Mouse (Mus musculus): ENCODE results near the gene Rbpj.

The Rbpj gene

DNA sequence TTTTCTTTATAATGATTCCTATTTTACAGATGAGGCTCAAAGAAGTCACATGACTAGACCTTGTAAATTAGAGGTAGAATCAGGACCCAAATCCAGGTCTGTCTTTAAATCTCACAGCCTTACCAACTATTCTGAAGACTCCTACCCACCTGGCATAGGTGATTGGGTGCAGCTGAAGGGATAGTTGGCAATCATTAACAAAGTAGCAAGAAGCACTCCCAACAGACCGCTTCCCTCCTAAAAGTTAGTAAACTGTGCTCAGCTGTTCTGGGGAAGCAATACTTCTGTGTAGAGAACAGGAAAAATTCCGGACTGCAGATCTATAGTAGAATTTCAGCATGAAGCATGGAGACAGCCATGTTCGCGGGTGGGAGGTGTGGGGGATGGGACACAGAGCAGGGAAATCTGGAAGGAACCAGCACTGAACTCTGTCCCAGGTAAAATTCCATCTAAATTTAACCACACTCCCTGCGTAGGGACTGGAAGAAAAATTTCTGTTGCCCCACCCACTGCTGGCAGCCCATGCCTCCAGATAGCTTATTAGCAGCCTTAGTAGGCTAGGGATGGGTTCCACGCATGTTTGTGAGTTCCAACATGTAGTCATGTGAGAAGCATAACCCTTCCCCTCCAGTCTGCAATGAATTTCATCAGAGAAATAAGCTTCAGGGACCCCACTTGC is 3.3 kb downstream of the Rbpj start:
- ATAC-seq (ENCODE audit: low TSS enrichment): no peak

- no peak for ATAC-seq (ENCODE audit: low TSS enrichment)
These were observed 3.8 kb downstream of the Rbpj start for GRCm38 (mm10) chr5:53469777-53470131.

DNA sequence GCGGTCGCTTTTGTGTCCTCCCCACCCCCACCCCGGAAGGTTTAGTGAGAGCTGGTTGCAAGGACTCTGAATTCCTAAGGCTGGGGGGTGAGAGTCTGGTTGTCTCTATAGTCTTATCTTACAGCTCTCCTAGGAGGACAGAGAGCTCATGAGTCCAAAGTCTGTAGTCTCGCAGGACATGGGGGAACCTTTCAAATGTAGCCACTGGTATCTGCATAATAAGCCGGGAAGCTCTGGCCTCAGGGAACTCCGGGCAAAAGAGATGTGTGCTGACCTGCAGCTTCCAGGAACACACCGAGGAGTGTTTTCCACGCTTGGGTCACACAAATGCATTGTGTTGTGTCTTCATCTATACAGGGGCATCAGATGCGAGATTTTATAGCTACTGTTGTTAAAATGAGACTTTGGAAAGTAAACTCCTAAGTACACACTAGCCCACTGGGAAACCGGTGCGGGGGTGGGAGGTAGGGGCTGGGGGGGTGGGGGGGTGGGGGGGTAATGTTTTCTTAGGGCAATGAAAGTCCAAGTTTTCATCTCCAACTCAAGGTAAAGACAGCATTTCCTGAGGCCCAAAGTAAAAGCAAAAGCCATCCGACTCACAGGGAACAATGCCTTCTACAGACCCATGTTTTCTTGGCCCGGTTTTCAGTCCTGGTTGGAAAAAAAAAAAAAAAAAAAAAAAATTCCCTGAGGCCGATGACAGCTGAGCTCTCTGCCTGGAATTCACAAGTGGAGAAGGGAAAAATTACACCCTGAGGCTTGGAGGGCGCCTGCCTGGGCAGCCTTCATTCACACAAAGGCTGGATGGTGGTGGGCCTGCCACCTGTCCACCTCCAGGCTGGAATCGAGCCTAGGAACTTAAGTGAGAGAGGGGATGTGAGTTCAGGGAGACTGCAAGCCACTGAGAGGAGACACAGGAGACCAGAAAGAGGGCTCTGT is 4.5 kb downstream of the Rbpj start:
- no peak for ATAC-seq (ENCODE audit: low TSS enrichment)

GRCm38 (mm10) chr5:53472485-53472884 is 6.5 kb downstream of the Rbpj start:
- ATAC-seq (ENCODE audit: low TSS enrichment): no peak

- ATAC-seq (ENCODE audit: low TSS enrichment): no peak
These were observed 13.2 kb downstream of the Rbpj start for GRCm38 (mm10) chr5:53479161-53479560.

- no peak for ATAC-seq (ENCODE audit: low TSS enrichment)
These were observed 13.9 kb downstream of the Rbpj start for GRCm38 (mm10) chr5:53479891-53480290.

DNA sequence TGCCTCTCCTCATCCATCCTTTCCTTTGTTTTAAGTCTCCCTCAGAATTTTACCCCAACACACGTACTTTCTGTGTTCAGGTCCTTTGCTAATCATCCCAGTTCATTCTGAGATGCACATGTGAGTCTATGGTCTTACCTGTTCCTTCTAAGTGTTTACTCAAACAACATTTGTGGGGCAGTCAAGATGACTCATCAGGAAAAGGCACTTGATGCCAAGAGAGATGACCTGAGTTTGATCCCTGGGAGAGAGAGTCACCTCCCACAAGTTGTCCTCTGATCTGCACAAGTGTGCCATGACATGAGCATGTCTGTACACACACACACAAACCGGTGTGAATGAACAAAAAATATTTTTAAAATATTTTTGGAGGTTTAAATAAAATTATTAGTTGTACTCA is 15.1 kb downstream of the Rbpj start:
- ATAC-seq (ENCODE audit: low TSS enrichment): no peak

DNA sequence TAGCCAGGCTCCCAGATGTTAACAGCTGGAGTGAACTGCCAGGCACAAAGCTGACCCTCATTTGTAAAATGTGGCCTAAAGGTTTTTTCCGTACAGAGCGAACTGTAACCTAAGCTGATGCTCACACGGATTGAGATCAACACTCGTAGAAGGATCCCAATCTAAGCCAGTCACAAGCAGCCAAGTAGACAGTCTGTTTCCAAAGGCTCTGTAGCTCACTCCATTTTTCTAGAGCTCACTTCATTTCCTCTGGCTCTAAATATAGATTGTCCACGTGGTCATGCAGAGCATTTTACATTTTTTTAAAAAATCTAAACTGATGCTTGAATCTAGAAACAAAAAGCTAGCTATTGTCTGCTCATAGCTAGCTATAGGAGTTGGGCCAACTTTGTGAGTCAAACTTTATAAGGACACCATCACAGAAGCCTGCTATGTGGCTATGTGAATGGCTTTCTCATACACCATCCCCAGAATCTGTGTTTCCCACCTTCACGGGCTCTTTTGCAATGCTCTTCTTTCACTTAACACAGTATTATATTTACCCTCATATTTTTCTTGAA is 19.2 kb downstream of the Rbpj start:
- no peak for ATAC-seq (ENCODE audit: low TSS enrichment)

GRCm38 (mm10) chr5:53485934-53486475 is 20.1 kb downstream of the Rbpj start:
- no peak for ATAC-seq (ENCODE audit: low TSS enrichment)

DNA sequence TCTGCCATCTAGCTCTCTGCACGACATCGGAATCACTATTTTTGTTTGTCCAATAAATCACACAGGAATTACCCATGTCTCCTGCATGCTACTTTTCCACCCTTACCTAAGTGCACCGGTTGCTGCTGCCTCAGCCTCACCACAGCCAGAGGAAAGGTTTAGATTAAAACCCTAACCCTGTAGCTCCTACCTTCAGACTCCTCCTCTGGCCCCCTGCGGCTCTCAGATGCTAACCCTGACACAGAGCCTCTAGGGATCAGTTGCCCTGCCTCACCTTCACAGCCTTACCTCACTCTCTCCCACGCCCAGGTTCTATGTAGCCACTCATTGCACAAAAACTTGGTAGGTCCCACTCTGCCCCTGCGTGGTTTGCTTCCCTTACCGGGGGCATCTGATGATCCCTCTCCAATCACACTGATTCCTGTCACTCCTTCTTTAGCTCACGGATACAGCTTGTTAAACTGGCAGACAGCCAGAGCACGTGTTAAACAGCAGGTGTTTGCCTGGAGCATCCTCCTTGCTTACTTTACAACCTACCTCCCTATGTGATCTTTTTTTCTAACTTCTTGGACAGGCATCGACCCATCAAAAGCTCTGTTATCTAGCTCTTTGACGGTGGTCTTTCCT is 21.1 kb downstream of the Rbpj start:
- no peak for ATAC-seq (ENCODE audit: low TSS enrichment)

- ATAC-seq (ENCODE audit: low TSS enrichment): no peak
These were observed 24.7 kb downstream of the Rbpj start for GRCm38 (mm10) chr5:53490697-53491099.

DNA sequence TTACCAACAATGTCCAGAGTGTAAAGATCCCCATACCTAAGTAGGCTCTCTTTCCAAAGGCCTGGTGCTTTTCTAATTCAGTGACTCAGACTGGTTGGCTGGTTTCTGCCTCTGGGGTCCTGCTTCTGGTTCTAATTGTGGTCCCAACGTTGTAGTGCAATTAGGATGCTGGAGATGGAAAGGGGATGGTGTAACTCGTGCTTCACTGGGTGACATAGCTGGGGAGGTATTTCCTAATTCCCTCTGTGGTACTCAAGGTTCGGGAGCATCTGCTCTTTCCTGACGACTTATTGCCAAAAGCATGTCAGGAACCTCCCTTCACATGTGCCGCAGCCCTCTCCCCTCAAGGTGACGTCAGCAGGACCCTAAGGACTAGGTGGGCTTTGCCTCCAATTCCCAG is 27.8 kb downstream of the Rbpj start:
- ATAC-seq (ENCODE audit: low TSS enrichment): no peak

- ATAC-seq (ENCODE audit: low TSS enrichment): peak; percentile 92
These were observed 28.7 kb downstream of the Rbpj start for GRCm38 (mm10) chr5:53494536-53495159.

DNA sequence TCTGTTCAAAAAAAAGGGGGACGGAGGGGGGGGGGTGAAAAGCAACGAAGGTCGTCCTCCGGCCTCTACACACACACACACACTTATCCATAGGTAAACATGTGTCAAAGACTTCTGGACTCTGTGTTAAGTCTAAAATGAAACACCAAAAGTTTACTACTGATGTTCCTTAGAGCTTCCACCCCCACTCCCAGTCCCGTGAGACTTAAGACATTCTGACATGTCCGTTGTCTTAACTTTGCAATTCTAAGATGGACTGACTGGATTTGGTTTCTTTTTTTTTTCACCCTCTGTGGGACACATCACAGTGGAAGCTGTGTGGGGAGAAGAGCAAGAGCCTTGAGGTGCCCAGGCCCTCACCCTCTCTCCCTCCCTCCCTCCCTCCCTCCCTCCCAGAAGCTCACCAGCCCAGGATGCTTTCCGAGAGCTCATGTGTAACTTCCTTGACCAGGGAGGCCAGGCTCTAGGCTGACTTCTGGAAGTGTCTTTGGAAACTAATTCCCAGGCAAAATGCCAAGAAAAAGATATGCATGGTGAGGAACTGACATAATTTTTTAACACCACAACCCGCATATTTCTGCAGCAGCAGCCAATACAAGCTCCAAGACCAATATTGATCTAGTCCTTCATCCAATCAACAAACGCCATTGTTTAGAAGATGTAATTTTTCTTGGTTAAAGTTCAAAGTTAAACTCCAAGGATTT is 31.0 kb downstream of the Rbpj start:
- ATAC-seq (ENCODE audit: low TSS enrichment): no peak

- ATAC-seq (ENCODE audit: low TSS enrichment): no peak
These were observed 33.6 kb downstream of the Rbpj start for GRCm38 (mm10) chr5:53499571-53499970.

- no peak for ATAC-seq (ENCODE audit: low TSS enrichment)
These were observed 34.7 kb downstream of the Rbpj start for GRCm38 (mm10) chr5:53500509-53501145.

- peak; percentile 43 for ATAC-seq (ENCODE audit: low TSS enrichment)
These were observed 37.3 kb downstream of the Rbpj start for GRCm38 (mm10) chr5:53503261-53503660.

DNA sequence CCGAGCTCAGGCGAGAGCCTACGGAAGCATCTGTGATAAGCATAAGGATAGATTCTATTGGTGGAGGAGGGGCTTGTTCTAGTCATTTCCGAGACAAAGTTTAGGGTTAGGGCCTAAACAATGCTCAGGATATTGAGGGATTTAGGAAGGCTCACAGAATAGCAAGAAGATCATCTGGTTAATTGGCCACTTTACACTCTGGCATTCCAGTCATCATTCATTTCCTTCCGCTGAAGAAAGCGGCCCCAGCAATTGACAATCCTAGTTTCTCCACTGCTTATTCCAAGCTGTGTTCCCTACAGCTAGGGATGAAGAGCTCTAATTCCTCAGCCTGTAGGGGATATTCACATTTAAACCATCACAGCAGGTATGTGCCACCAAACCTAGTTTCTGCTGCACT is 39.8 kb downstream of the Rbpj start:
- no peak for ATAC-seq (ENCODE audit: low TSS enrichment)

DNA sequence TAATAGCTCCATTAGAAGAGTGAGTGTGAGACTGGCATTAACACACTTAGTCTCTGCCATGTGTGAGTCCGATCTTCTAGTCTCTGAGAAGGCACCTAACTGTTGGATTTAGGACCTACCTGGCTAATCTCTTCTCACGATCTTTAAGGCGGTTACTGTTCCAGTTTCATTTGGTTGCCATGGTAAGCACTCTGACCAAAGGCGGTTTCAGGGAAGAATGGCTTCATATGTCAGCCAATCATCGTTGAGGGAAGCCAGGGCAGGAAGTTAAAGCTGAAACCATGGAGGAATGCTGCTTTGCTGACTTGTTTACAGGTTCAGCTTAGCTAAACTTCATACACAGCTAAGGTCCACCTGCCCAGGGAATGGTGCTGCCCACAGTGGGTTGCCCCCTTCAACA is 41.4 kb downstream of the Rbpj start:
- ATAC-seq (ENCODE audit: low TSS enrichment): no peak

- peak; percentile 70 for ATAC-seq (ENCODE audit: low TSS enrichment)
These were observed 43.5 kb downstream of the Rbpj start for GRCm38 (mm10) chr5:53509465-53509864.

DNA sequence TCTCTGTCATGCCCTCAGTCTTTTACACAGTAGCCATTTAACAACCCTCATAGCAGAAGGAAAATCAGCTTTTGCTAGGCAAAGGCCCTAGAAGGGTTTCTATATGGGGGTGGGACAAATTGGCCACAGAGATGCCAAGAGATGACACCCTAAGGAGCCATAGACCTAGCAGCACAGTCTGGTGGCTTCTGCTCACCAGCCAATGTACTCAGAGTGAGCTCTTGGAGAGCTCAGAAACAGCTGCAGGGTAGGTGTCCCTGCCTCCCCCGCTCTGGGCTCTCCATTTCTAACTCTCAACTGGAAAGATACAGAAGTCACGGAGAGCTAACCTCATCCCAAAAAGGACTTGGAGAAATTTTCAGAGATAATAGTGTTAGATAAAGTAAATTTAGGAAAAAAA is 44.0 kb downstream of the Rbpj start:
- ATAC-seq (ENCODE audit: low TSS enrichment): peak; percentile 84

Measured in frontal cortex, adult (tissue).